Mouse (Mus musculus): ENCODE results near the gene Ube2h.

DNA sequence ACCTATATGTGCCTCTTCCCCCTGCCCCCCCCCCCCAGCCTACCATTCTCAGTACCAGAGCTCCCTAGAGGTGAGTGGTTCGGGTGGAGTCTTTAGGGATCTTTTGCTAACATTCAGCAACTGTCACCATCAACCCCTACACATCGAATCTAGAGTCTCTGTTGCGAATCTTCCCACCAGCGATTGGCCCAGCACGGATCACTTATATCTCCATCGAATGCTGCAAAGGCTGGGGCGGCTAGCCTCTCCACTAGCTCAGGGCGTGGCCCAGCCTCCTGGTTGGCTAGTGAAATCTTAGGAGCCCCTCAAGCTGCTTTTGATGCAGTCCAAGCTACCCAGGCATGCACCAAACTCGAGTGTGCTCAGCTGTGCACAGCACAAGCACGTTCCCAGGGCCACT is 132.4 kb downstream of the Ube2h start:
- no peak for TF ChIP-seq CTCF (IDR thresholded peaks at IDR 0.05; ENCODE audit: control insufficient read depth, insufficient read depth, low read length)
- TF ChIP-seq POLR2A (IDR thresholded peaks at IDR 0.05; ENCODE audit: borderline replicate concordance, control insufficient read depth, low read depth, low read length), result no peak
